Mouse (Mus musculus): ENCODE measurements around the gene Hivep3. TPM values are rescaled to one million over a fixed set of nuclear protein-coding genes. Genes with fewer than 3 reads are reported as not detected.

Gene Hivep3
- total and polyA plus RNA-seq, 3 experiments, result 14.4 to 32.3 (median 21.2) TPM

DNA sequence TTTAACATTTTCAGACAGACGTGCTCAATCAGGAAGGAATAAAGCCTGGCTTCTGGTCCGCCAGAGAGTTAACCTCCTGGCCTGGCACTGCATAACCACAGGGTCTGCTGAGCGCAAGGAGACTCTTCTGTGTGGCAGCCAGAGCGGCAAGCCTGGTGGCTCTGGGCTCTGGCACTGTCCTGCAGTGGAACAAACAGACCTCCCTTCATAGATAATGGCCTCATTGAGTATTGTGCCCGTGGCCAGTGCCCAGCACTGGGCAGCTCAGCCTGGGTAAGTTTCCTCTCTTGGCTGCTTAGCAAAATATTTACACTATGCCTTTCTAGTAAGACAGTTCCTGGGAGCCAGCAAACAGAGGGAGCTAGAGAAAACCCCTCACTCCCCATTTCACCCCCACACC, 340.5 kb downstream of the Hivep3 start:
- Histone ChIP-seq H3K4me2 (ENCODE audit: insufficient read depth, low read depth, poor library complexity, severe bottlenecking) (no peak overlapping the region), H3K79me2 (replicated peaks; ENCODE audit: control insufficient read depth, extremely low read depth, insufficient read depth, poor library complexity, severe bottlenecking) (no peaks in the 10 kb centered on the region), H3K36me3 (replicated peaks in 1 of 2; ENCODE audit: control insufficient read depth in 1 of 2, insufficient read depth in 1 of 2, low read length in 1 of 2) (peaks cover 41 to 96% of the 10 kb centered on the region in 2 experiments), H3K9me3 (replicated peaks; ENCODE audit: low read length) (no peaks in the 10 kb centered on the region), H3K4me3 (replicated peaks in 1 of 3; ENCODE audit: low read depth in 2 of 3, low read length in 2 of 3, poor library complexity in 1 of 3) (no peak overlapping the region), H3K9ac (ENCODE audit: insufficient read depth, low read depth) (no peak overlapping the region), H3K27me3 (replicated peaks) (no peaks in the 10 kb centered on the region), H3K4me1 (ENCODE audit: control insufficient read depth in 1 of 2, insufficient read depth in 2 of 2) (peaks cover 0 to 7% of the 10 kb centered on the region in 2 experiments; a peak in 2 of 4 replicates), H3K27ac (ENCODE audit: insufficient read depth, low read depth) (no peak overlapping the region)
- DNase-seq (ENCODE audit: extremely low read depth), result no peak
- in situ Hi-C loops (cut with MboI; ENCODE audit: low pct_ligation_motif_present, low pct_unique_long_range_greater_than_20kb, low sequenced_read_pairs) (no loop called here), dilution Hi-C loops (cut with MboI; ENCODE audit: extremely low pct_ligation_motif_present, extremely low pct_unique_long_range_greater_than_20kb, low sequenced_read_pairs) (no loop called here)
- TF ChIP-seq UBTF (IDR thresholded peaks at IDR 0.05; ENCODE audit: low read depth, low read length) (no peak), MAX (IDR thresholded peaks at IDR 0.05; ENCODE audit: low read length) (no peak), JUN (IDR thresholded peaks at IDR 0.05; ENCODE audit: insufficient read depth, low read depth, low read length) (no peak), HCFC1 (IDR thresholded peaks at IDR 0.05; ENCODE audit: low read depth, low read length) (no peak), POLR2A (IDR thresholded peaks at IDR 0.05; ENCODE audit: low read depth, low read length) (no peak), MYC (IDR thresholded peaks at IDR 0.05; ENCODE audit: low read depth, low read length) (no peak), SMC3 (IDR thresholded peaks at IDR 0.05; ENCODE audit: low read depth, low read length) (no peak), ELF1 (IDR thresholded peaks at IDR 0.05; ENCODE audit: low read depth, low read length) (no peak), E2F4 (IDR thresholded peaks at IDR 0.05; ENCODE audit: insufficient replicate concordance, low read depth, low read length) (no peak), MEF2A (IDR thresholded peaks at IDR 0.05; ENCODE audit: borderline replicate concordance, low read depth, low read length) (no peak), CHD1 (IDR thresholded peaks at IDR 0.05; ENCODE audit: low read depth, low read length) (no peak), PAX5 (IDR thresholded peaks at IDR 0.05; ENCODE audit: low read length) (no peak), ZC3H11A (IDR thresholded peaks at IDR 0.05; ENCODE audit: low read depth, low read length) (no peak), RCOR1 (conservative IDR thresholded peaks at IDR 0.05; ENCODE audit: low read depth, low read length) (no peak), CTCF (conservative IDR thresholded peaks at IDR 0.05 in 1 of 2, IDR thresholded peaks at IDR 0.05 in 1 of 2; ENCODE audit: low read depth in 2 of 2, low read length in 2 of 2) (no peak), POLR2AphosphoS2 (IDR thresholded peaks at IDR 0.05; ENCODE audit: low read depth, low read length) (no peak), JUND (conservative IDR thresholded peaks at IDR 0.05; ENCODE audit: low read depth, low read length) (no peak), KAT2A (IDR thresholded peaks at IDR 0.05; ENCODE audit: insufficient replicate concordance, low read length) (no peak), USF1 (IDR thresholded peaks at IDR 0.05; ENCODE audit: low read depth, low read length) (no peak), ZNF384 (IDR thresholded peaks at IDR 0.05; ENCODE audit: low read depth, low read length) (no peak)

DNA sequence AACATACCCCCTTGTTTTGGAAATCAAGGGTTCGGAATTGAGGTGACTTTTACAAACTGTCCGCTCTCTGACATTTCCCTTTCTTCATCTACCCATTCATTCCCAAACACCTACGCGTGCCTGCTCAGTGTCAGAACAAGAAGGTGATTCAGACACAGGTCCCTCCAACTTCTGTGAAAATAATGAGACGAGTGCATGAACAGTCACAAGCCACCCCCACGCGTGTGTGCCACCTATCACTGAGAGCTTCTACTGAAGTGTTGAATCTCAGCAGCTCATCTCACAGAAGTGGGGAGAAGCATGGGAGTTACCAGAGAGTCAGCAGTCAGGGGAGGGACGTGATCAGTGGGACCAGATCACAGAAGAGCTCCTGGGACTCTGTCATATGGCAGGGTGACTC, 343.7 kb downstream of the Hivep3 start:
- TF ChIP-seq GABPA (IDR thresholded peaks at IDR 0.05; ENCODE audit: insufficient replicate concordance, low read depth, low read length), result no peak
- no peak for TF ChIP-seq JUN (IDR thresholded peaks at IDR 0.05; ENCODE audit: insufficient read depth, low read depth, low read length)
- no peak for TF ChIP-seq NELFE (IDR thresholded peaks at IDR 0.05; ENCODE audit: low read depth, low read length)
- TF ChIP-seq MAFK (IDR thresholded peaks at IDR 0.05; ENCODE audit: insufficient replicate concordance, low read length), result no peak
- no peak for TF ChIP-seq POLR2A (IDR thresholded peaks at IDR 0.05; ENCODE audit: low read depth, low read length)
- no peak for TF ChIP-seq JUND (conservative IDR thresholded peaks at IDR 0.05; ENCODE audit: low read depth, low read length)
- TF ChIP-seq USF2 (conservative IDR thresholded peaks at IDR 0.05; ENCODE audit: low read depth, low read length), result no peak
- no peak for TF ChIP-seq NRF1 (IDR thresholded peaks at IDR 0.05; ENCODE audit: low read depth, low read length)
- TF ChIP-seq E2F4 (IDR thresholded peaks at IDR 0.05; ENCODE audit: insufficient replicate concordance, low read depth, low read length), result no peak
- no peak for TF ChIP-seq SMC3 (IDR thresholded peaks at IDR 0.05; ENCODE audit: low read depth, low read length)
- in situ Hi-C loops (cut with MboI; ENCODE audit: low pct_ligation_motif_present, low pct_unique_long_range_greater_than_20kb, low sequenced_read_pairs) (no loop called here), dilution Hi-C loops (cut with MboI; ENCODE audit: extremely low pct_ligation_motif_present, extremely low pct_unique_long_range_greater_than_20kb, low sequenced_read_pairs) (no loop called here)
- no peak for DNase-seq (ENCODE audit: extremely low read depth)
- Histone ChIP-seq H3K27ac (ENCODE audit: insufficient read depth, low read depth) (no peak overlapping the region), H3K4me1 (ENCODE audit: control insufficient read depth in 1 of 2, insufficient read depth in 2 of 2) (peaks cover 10 to 31% of the 10 kb centered on the region in 2 experiments; a peak in 3 of 4 replicates), H3K27me3 (replicated peaks) (no peaks in the 10 kb centered on the region), H3K36me3 (replicated peaks in 1 of 2; ENCODE audit: control insufficient read depth in 1 of 2, insufficient read depth in 1 of 2, low read length in 1 of 2) (peaks cover 30 to 95% of the 10 kb centered on the region in 2 experiments), H3K4me3 (replicated peaks in 1 of 3; ENCODE audit: low read depth in 2 of 3, low read length in 2 of 3, poor library complexity in 1 of 3) (no peak overlapping the region), H3K9me3 (replicated peaks; ENCODE audit: low read length) (no peaks in the 10 kb centered on the region), H3K9ac (ENCODE audit: insufficient read depth, low read depth) (no peak overlapping the region), H3K4me2 (ENCODE audit: insufficient read depth, low read depth, poor library complexity, severe bottlenecking) (no peak overlapping the region), H3K79me2 (replicated peaks; ENCODE audit: control insufficient read depth, extremely low read depth, insufficient read depth, poor library complexity, severe bottlenecking) (no peaks in the 10 kb centered on the region)
